Mouse (Mus musculus): ENCODE data around the gene Pkn2. TPM values are rescaled to one million over a fixed set of nuclear protein-coding genes. Genes with fewer than 3 reads are reported as not detected.

The Pkn2 gene
- polyA plus RNA-seq, 2 experiments = 22.6 to 45.5 TPM

GRCm38 (mm10) chr3:142834761-142835160, 47.0 kb downstream of the Pkn2 start:
- Histone ChIP-seq H3K9me3 (ENCODE audit: control insufficient read depth, low read length) (no peaks in the 10 kb centered on the region), H3K36me3 (ENCODE audit: control insufficient read depth, insufficient read depth, low read length) (peaks cover 16% of the 10 kb centered on the region), H3K4me2 (replicated peaks; ENCODE audit: low read depth, low read length, severe bottlenecking) (no peak overlapping the region), H3K9ac (ENCODE audit: low read depth, low read length, severe bottlenecking) (no peak overlapping the region), H3K4me1 (ENCODE audit: control insufficient read depth, insufficient read depth, low read length) (no peaks in the 10 kb centered on the region), H3K27me3 (ENCODE audit: control insufficient read depth, insufficient read depth, low read length) (no peaks in the 10 kb centered on the region), H3K4me3 (replicated peaks; ENCODE audit: low read length) (no peak overlapping the region), H3K27ac (replicated peaks; ENCODE audit: low read depth, low read length) (no peak overlapping the region)
- 93% methylated on average over 4 of the region's 4 CpGs for WGBS
- DNase-seq (ENCODE audit: low spot score) (no peak), ATAC-seq (ENCODE audit: low FRiP score, low read depth) (no peak)
- TF ChIP-seq POLR2A (IDR thresholded peaks at IDR 0.05; ENCODE audit: borderline replicate concordance, extremely low read depth, insufficient read depth, insufficient read length) = no peak

DNA sequence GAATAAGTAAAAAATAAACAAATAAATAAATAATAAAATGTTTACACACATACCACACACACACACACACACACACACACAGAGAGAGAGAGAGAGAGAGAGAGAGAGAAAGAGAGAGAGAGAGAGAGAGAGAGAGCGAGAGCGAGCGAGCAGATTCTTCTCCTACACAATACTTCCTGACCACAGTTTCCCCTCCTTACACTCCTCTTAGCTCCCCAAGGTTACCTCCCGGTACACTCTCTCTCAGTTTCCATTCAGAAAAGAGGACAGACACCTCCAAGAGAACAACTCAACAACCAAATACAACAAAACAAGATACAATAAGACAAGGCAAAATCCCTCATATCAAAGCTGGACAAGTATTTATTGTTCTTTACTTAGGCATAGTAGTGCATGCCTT, 47.8 kb downstream of the Pkn2 start:
- H3K9me3 ChIP-seq (ENCODE audit: control insufficient read depth, low read length) = no peaks in the 10 kb centered on the region
- no peak overlapping the region for H3K4me2 ChIP-seq (replicated peaks; ENCODE audit: low read depth, low read length, severe bottlenecking)
- DNase-seq (ENCODE audit: low spot score) (no peak), ATAC-seq (ENCODE audit: low FRiP score, low read depth) (no peak)
- TF ChIP-seq POLR2A (IDR thresholded peaks at IDR 0.05; ENCODE audit: borderline replicate concordance, extremely low read depth, insufficient read depth, insufficient read length) = no peak
- H3K36me3 ChIP-seq (ENCODE audit: control insufficient read depth, insufficient read depth, low read length) = peaks cover 17% of the 10 kb centered on the region
- H3K27ac ChIP-seq (replicated peaks; ENCODE audit: low read depth, low read length) = no peak overlapping the region
- no peak overlapping the region for H3K4me3 ChIP-seq (replicated peaks; ENCODE audit: low read length)
- 86% methylated on average over 4 of the region's 4 CpGs for WGBS
- no peak overlapping the region for H3K9ac ChIP-seq (ENCODE audit: low read depth, low read length, severe bottlenecking)
- H3K4me1 ChIP-seq (ENCODE audit: control insufficient read depth, insufficient read depth, low read length) = no peaks in the 10 kb centered on the region
- no peaks in the 10 kb centered on the region for H3K27me3 ChIP-seq (ENCODE audit: control insufficient read depth, insufficient read depth, low read length)

GRCm38 (mm10) chr3:142832910-142833309, 48.9 kb downstream of the Pkn2 start:
- H3K36me3 ChIP-seq (ENCODE audit: control insufficient read depth, insufficient read depth, low read length) = peaks cover 22% of the 10 kb centered on the region
- H3K4me2 ChIP-seq (replicated peaks; ENCODE audit: low read depth, low read length, severe bottlenecking) = no peak overlapping the region
- no peaks in the 10 kb centered on the region for H3K4me1 ChIP-seq (ENCODE audit: control insufficient read depth, insufficient read depth, low read length)
- H3K4me3 ChIP-seq (replicated peaks; ENCODE audit: low read length) = no peak overlapping the region
- no peaks in the 10 kb centered on the region for H3K27me3 ChIP-seq (ENCODE audit: control insufficient read depth, insufficient read depth, low read length)
- ATAC-seq (ENCODE audit: low FRiP score, low read depth) (no peak), DNase-seq (ENCODE audit: low spot score) (no peak)
- no peak overlapping the region for H3K27ac ChIP-seq (replicated peaks; ENCODE audit: low read depth, low read length)
- no peak overlapping the region for H3K9ac ChIP-seq (ENCODE audit: low read depth, low read length, severe bottlenecking)
- 87% methylated on average over 3 of the region's 3 CpGs for WGBS
- no peaks in the 10 kb centered on the region for H3K9me3 ChIP-seq (ENCODE audit: control insufficient read depth, low read length)
- TF ChIP-seq POLR2A (IDR thresholded peaks at IDR 0.05; ENCODE audit: borderline replicate concordance, extremely low read depth, insufficient read depth, insufficient read length) = no peak

GRCm38 (mm10) chr3:142826449-142827146, 55.2 kb downstream of the Pkn2 start:
- Histone ChIP-seq H3K9ac (ENCODE audit: low read depth, low read length, severe bottlenecking) (no peak overlapping the region), H3K27me3 (ENCODE audit: control insufficient read depth, insufficient read depth, low read length) (no peaks in the 10 kb centered on the region), H3K27ac (replicated peaks; ENCODE audit: low read depth, low read length) (no peak overlapping the region), H3K4me2 (replicated peaks; ENCODE audit: low read depth, low read length, severe bottlenecking) (no peak overlapping the region), H3K4me1 (ENCODE audit: control insufficient read depth, insufficient read depth, low read length) (no peaks in the 10 kb centered on the region), H3K36me3 (ENCODE audit: control insufficient read depth, insufficient read depth, low read length) (peaks cover 45% of the 10 kb centered on the region), H3K4me3 (replicated peaks; ENCODE audit: low read length) (no peak overlapping the region), H3K9me3 (ENCODE audit: control insufficient read depth, low read length) (no peaks in the 10 kb centered on the region)
- WGBS = 86% methylated on average over 4 of the region's 4 CpGs
- ATAC-seq (ENCODE audit: low FRiP score, low read depth) (no peak), DNase-seq (ENCODE audit: low spot score) (no peak)
- no peak for TF ChIP-seq POLR2A (IDR thresholded peaks at IDR 0.05; ENCODE audit: borderline replicate concordance, extremely low read depth, insufficient read depth, insufficient read length)

DNA sequence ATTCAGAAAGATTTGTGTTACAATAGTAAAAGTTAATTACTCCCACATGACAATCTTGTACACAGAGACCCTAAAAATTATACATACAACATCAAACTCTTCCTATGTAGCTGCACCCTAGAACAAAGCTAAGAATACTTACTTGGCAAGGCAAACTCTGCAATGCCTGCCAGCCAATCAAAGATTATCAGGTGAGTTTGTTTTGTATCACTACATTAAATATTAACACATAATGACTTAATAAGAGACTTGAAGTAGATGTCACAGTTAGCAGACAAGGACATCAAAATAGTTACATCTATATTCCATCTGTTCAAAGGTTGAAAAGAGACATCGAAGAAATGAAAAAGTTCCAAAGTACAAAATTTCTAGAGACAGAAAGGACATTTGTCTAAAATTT, 58.2 kb downstream of the Pkn2 start:
- WGBS = 93% methylated on average over 1 of the region's 1 CpGs
- Histone ChIP-seq H3K36me3 (ENCODE audit: control insufficient read depth, insufficient read depth, low read length) (peaks cover 40% of the 10 kb centered on the region), H3K4me1 (ENCODE audit: control insufficient read depth, insufficient read depth, low read length) (no peaks in the 10 kb centered on the region), H3K4me3 (replicated peaks; ENCODE audit: low read length) (no peak overlapping the region), H3K27me3 (ENCODE audit: control insufficient read depth, insufficient read depth, low read length) (no peaks in the 10 kb centered on the region), H3K9me3 (ENCODE audit: control insufficient read depth, low read length) (no peaks in the 10 kb centered on the region), H3K27ac (replicated peaks; ENCODE audit: low read depth, low read length) (no peak overlapping the region), H3K9ac (ENCODE audit: low read depth, low read length, severe bottlenecking) (no peak overlapping the region), H3K4me2 (replicated peaks; ENCODE audit: low read depth, low read length, severe bottlenecking) (no peak overlapping the region)
- DNase-seq (ENCODE audit: low spot score) = no peak
- no peak for ATAC-seq (ENCODE audit: low FRiP score, low read depth)
- no peak for TF ChIP-seq POLR2A (IDR thresholded peaks at IDR 0.05; ENCODE audit: borderline replicate concordance, extremely low read depth, insufficient read depth, insufficient read length)
